Mouse (Mus musculus) olfactory bulb, adult 2 months (tissue): ENCODE results near the gene Anapc16.

Experiments used
- CTCF ChIP-seq: fragments of 200-500 bp; IDR thresholded peaks from 2 replicates; pipeline ENCODE4 v1.5.1; 2012; ENCODE audit warnings: low read depth, mild to moderate bottlenecking, low read length, moderate library complexity; ENCODE audit not compliant: insufficient read depth
- POLR2A ChIP-seq: fragments of 200-500 bp; IDR thresholded peaks from 2 replicates; pipeline ENCODE4 v1.6.1; 2012; ENCODE audit warnings: mild to moderate bottlenecking, low read depth, low read length, moderate library complexity; ENCODE audit not compliant: insufficient read depth

DNA sequence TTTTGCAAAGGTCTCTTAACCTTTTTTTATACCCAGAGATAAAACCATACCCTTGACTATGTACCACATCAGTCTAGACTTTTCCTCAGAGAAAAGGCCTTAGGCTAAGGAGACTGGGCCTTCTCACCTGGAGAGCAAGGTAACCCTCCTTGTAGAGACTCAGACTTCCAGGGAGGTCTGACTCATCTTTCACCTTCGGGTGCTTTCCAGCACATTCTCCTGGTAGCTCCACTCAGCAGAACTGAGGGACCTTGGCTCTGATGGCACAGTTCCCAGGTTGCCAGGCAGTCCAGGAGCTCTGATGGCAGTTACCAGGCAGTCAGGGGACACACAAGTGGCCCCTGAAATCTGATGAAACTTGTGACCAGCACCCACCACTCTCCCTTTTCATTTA lies 53.7 kb downstream of the Anapc16 start:
- no peak for TF ChIP-seq POLR2A
- TF ChIP-seq CTCF, result no peak
